Mouse (Mus musculus): ENCODE results near the gene Zkscan2.

- TF ChIP-seq POLR2AphosphoS2 (IDR thresholded peaks at IDR 0.05; ENCODE audit: insufficient read length, low read depth) (no peak), POLR2A (IDR thresholded peaks at IDR 0.05; ENCODE audit: insufficient read length, low read depth) (no peak), USF1 (IDR thresholded peaks at IDR 0.05; ENCODE audit: low read depth) (no peak), MYOD1 (IDR thresholded peaks at IDR 0.05; ENCODE audit: control insufficient read depth in 1 of 3, insufficient read length in 2 of 3, low read depth in 2 of 3) (no peak), CEBPB (IDR thresholded peaks at IDR 0.05; ENCODE audit: insufficient read depth, poor library complexity, severe bottlenecking) (no peak), REST (IDR thresholded peaks at IDR 0.05; ENCODE audit: insufficient read depth, insufficient read length) (no peak), SRF (IDR thresholded peaks at IDR 0.05; ENCODE audit: control insufficient read depth, insufficient read length, low read depth) (no peak), MYOG (IDR thresholded peaks at IDR 0.05; ENCODE audit: control insufficient read depth in 1 of 3, insufficient read depth in 1 of 3, insufficient read length in 2 of 3, low read depth in 2 of 3) (no peak)
Observed at GRCm38 (mm10) chr7:123525761-123526160, 25.5 kb upstream of the Zkscan2 start.
